Mouse (Mus musculus): Measurements from ENCODE around the gene Slc16a3. TPM values are rescaled to one million over a fixed set of nuclear protein-coding genes. Genes with fewer than 3 reads are reported as not detected.

Slc16a3 gene
- 10.4 and 10.9 TPM in 2 replicates for polyA plus RNA-seq (2015; fragmentation: Nextera tagmentation; extraction: Ambion mirVana)

DNA sequence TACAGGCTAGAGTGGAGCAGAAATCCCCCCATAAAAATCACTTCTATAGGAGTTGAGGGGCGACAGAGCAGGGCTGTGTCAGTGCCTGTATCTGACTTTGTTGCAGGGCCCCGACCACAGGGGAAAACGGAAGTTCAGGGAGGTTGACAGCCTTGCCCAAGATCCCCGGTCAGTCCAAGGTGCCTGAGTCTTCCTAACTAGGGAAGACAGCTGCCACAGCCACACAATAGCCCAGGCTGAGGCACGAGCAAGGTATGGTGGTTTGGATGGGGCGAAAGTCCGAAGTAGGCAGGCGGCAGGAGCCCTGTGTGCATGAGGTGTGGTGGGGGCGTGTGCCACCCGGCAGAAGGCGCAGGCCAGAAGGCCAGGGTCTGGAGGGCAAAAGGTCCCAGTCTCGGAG, at the start of gene Slc16a3:
Slc16a3 (plus strand) TSS at position 153 of the 400 bp plus-strand sequence.
- Histone ChIP-seq H3K4me1 (replicated peaks) (peaks cover 33% of the 10 kb centered on the region), H3K27me3 (peaks cover 33% of the 10 kb centered on the region), H3K9me3 (no peaks in the 10 kb centered on the region), H3K4me2 (peak within 1 kb of the TSS; percentile 66), H3K9ac (peak within 1 kb of the TSS; percentile 19; the same call in 1 of the 2 replicates), H3K4me3 (peak within 1 kb of the TSS; percentile 42), H3K27ac (replicated peaks) (no peak within 1 kb of the TSS), H3K36me3 (no peaks in the 10 kb centered on the region)
- no peak for ATAC-seq (ENCODE audit: low FRiP score, low read depth)
- 28% methylated on average over 12 of the region's 12 CpGs for WGBS

DNA sequence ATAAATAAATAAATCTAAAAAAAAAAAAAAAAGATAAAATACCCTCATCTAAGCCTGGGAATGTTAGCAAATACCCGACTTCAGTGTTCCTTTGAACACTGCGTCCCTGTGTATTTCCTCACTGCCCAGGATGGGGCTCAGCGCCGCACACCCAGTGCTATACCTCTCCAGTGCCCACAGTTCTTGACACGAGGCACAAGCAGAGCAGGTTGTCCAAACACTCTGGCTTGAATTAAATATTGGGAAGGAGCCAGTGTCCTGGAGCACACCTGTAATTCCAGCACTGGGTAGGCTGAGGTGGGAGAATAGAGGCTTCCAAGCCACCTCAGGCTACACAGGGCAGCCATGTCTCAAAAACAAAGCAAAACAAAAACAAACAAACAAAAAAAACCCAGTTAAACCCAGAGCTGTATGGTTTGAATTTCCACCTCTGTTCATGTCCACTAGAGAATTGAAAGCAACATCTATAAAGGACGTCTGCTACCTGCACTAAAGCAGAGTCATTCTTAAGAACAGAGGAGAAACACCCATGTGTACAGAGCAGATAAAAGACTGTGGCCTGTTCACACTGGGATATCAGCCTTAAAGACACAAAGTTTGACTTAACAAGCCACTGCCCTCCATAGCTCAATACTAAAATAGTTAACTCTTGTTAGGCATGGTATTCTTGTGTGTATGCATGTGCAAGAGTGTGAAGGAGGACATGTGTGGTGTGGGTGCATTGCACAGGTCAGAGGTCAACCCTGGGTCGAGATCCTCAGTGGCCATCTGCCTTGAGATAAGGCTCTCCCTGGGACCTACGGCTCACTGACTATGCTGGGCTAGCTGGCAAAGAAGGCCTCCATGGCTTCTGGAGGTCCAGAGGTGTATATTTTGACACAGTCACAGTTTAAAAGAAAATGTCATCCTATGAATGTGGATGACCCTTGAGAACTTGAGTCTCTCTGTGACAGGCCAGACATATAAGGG, 47.7 kb upstream of the Slc16a3 start:
- Histone ChIP-seq H3K9me3 (no peaks in the 10 kb centered on the region), H3K36me3 (peaks cover 26% of the 10 kb centered on the region), H3K4me2 (no peak overlapping the region), H3K4me1 (replicated peaks) (no peaks in the 10 kb centered on the region), H3K4me3 (no peak overlapping the region), H3K9ac (no peak overlapping the region), H3K27me3 (no peaks in the 10 kb centered on the region), H3K27ac (replicated peaks) (no peak overlapping the region)
- no peak for ATAC-seq (ENCODE audit: low FRiP score, low read depth)
- 87% methylated on average over 8 of the region's 8 CpGs for WGBS

DNA sequence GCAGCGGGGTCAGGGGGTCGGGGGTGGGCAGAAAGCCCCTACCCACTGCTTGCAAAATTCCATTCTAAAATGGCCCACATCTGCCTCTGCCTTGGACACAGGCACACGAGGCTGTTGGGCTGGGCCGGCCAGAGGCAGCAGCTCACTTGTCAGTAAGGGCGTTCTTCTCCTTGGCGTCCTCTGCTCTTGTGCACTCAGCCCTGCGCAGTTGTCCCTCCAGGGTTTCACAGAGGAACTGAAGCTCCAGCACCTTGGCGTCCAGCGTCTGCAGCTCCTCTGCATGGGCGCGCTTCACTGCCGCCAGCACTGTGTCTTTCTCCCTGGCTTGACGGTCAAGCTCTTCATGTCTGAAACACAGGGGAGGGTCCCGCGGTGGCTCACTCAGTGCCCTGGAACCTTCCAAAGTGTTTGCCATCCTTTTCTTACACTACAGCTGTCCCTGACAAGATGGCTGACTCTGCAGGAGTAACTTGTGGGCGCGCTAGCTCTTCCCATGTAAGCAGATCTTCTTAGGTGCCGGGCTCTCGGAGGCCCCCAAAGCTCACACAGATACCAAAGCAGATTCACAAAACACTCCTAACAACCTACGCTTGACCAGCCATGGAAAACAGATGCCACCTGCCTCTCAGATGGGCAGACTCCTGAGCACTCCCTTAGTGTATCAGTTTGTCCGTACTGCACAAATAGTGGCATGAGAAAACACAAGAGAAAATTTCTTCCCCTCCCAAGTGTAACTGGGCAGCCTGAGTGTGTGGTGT, 46.4 kb upstream of the Slc16a3 start:
- Histone ChIP-seq H3K27ac (replicated peaks) (no peak overlapping the region), H3K4me2 (no peak overlapping the region), H3K9ac (no peak overlapping the region), H3K36me3 (peaks cover 13% of the 10 kb centered on the region), H3K27me3 (no peaks in the 10 kb centered on the region), H3K4me1 (replicated peaks) (no peaks in the 10 kb centered on the region), H3K4me3 (no peak overlapping the region), H3K9me3 (no peaks in the 10 kb centered on the region)
- 78% methylated on average over 21 of the region's 21 CpGs for WGBS
- ATAC-seq (ENCODE audit: low FRiP score, low read depth): no peak

DNA sequence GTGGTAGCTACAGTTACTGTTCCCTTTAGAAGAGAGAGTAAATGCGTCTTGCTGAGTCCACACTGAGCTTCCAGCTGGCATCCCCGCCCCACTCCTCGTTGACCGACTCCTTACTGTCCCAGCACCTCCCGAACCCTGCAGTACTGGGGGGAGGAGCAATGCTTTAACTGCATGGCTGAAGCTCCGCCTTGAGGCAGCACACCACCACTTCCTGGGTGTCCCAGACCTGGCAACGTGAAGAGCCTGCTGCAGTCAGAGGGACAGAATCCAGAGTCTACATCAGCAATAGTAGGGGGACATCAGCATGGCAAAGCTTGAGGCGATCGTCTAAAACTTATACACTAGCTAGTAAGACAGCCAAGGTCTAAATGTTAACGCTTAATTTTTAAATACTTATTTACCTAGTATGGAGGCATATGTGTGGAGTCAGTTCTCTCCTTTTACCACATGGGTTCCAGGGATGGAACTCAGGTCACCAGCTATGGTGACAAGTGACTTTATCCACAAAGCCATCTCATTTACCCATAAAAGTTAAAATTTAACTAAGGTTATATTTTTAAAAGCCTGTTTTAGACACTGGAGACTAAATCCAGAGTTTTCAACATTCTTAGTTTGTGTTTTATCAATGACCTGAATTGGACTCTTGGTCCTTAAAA, 45.7 kb upstream of the Slc16a3 start:
- Histone ChIP-seq H3K9me3 (no peaks in the 10 kb centered on the region), H3K4me3 (no peak overlapping the region), H3K4me2 (no peak overlapping the region), H3K4me1 (replicated peaks) (no peaks in the 10 kb centered on the region), H3K27ac (replicated peaks) (no peak overlapping the region), H3K27me3 (no peaks in the 10 kb centered on the region), H3K9ac (no peak overlapping the region), H3K36me3 (peaks cover 8% of the 10 kb centered on the region; the same call in 1 of the 2 replicates)
- no peak for ATAC-seq (ENCODE audit: low FRiP score, low read depth)
- 48% methylated on average over 10 of the region's 10 CpGs for WGBS

DNA sequence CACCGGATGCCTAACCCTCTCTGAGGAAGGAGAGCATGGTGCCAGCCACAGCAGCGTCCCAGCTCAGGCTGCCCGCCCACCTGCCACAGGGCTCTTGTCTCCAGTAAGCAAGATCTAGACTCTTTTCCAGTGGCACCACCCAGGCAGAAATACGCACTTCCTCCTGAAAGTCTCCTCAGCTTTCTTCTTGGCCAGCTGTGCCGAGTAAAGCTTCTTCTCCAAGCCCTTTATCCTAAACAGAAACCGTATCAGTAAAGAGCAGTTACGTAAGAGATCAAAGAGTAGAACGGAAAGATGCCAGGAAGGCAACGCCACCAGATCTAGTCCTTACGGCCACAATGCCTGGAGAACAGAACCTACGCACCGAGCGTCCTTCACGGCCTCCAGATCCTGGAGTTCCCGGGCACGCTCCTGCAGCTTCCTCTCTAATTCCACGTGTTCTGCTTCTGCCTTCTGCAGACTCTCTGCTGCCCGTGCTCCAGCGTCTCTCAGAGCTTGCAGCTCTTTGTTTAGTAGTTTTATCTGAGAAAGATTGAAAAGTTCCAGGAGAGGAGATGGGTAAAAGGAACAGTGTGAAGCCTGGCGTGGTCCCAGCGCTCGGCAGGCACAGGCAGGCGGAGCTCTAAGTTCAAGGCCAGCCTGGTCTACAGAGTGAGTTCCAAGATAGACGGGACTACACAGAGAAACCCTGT, 45.0 kb upstream of the Slc16a3 start:
- H3K4me2 ChIP-seq: no peak overlapping the region
- ATAC-seq (ENCODE audit: low FRiP score, low read depth): no peak
- H3K36me3 ChIP-seq: peaks cover 5% of the 10 kb centered on the region; the same call in 1 of the 2 replicates
- H3K9ac ChIP-seq: no peak overlapping the region
- 84% methylated on average over 24 of the region's 24 CpGs for WGBS
- H3K4me3 ChIP-seq: no peak overlapping the region
- H3K4me1 ChIP-seq (replicated peaks): no peaks in the 10 kb centered on the region
- no peak overlapping the region for H3K27ac ChIP-seq (replicated peaks)
- no peaks in the 10 kb centered on the region for H3K27me3 ChIP-seq
- no peaks in the 10 kb centered on the region for H3K9me3 ChIP-seq

DNA sequence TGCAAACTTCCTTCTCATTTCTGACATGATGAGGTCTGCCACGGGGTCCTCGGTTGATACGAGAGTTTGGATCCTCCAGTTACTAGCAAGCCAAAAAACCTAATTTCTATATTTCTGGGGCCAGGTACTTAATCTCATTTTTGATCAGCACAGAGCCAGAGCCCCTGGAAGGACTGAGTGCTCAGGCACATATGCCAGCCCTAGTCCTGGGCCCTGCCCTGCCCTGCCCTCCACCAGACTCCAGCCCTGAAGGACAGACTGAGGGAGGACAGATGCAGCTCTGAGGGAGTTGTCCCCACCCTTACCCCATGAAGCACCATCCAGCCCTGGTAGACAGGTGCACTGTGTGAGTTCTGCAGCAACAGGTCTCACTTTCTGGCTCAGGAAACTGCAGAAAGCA, 43.7 kb upstream of the Slc16a3 start:
- no peak overlapping the region for H3K27ac ChIP-seq (replicated peaks)
- H3K4me1 ChIP-seq (replicated peaks): no peaks in the 10 kb centered on the region
- H3K27me3 ChIP-seq: no peaks in the 10 kb centered on the region
- no peak overlapping the region for H3K4me2 ChIP-seq
- H3K9me3 ChIP-seq: no peaks in the 10 kb centered on the region
- peaks cover 5% of the 10 kb centered on the region; the same call in 1 of the 2 replicates for H3K36me3 ChIP-seq
- ATAC-seq (ENCODE audit: low FRiP score, low read depth): no peak
- WGBS: 96% methylated on average over 3 of the region's 3 CpGs
- no peak overlapping the region for H3K9ac ChIP-seq
- no peak overlapping the region for H3K4me3 ChIP-seq

DNA sequence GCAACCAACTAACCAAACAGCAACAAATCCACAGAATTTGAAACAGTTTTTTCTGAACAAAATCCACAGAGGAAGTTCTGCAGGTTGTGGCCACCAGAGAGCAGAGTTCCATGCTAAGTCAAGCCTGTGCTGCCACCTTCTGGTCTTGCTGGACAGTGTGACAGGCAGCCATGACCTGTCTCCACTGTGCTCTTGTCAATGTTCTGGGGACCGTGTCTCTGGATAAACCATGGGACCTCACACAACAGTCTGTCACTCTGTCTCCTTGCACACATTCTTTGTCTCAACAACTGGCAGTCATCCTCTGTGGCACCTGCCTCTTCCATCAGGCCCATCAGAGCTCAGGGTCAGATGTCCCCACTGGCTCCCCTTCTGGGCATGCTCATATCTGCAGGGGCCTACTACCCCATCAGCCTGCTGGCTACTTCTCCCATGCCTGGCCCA, 42.8 kb upstream of the Slc16a3 start:
- Histone ChIP-seq H3K9me3 (no peaks in the 10 kb centered on the region), H3K36me3 (peaks cover 5% of the 10 kb centered on the region; the same call in 1 of the 2 replicates), H3K9ac (no peak overlapping the region), H3K4me2 (no peak overlapping the region), H3K27me3 (no peaks in the 10 kb centered on the region), H3K27ac (replicated peaks) (no peak overlapping the region), H3K4me3 (no peak overlapping the region), H3K4me1 (replicated peaks) (no peaks in the 10 kb centered on the region)
- WGBS: 18% methylated on average over 1 of the region's 1 CpGs
- ATAC-seq (ENCODE audit: low FRiP score, low read depth): 0 out of 2 replicates have a peak, but pooled peaks have one; percentile 63

DNA sequence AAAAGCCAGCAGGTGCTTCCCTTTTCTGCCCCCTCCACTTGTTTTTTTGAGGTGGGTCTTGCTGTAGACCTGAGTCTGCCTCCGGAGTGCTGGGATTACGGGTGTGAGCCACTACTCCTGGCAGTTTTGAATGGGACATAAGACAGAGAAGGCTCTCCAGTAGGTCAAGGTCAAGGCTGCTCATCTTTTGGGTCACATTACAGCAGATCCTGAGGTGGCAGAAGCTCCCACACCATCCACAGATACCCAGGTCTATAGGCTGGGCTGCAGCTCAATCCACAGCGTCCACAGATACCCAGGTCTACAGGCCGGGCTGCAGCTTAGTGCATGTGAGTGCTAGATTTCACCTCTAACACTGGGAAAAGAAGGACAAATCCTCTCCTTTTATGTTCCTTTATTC, 34.5 kb upstream of the Slc16a3 start:
- WGBS: 98% methylated on average over 4 of the region's 4 CpGs
- no peak for ATAC-seq (ENCODE audit: low FRiP score, low read depth)
- no peaks in the 10 kb centered on the region for H3K4me1 ChIP-seq (replicated peaks)
- H3K36me3 ChIP-seq: peaks cover 21% of the 10 kb centered on the region
- no peaks in the 10 kb centered on the region for H3K27me3 ChIP-seq
- no peak overlapping the region for H3K4me2 ChIP-seq
- H3K9me3 ChIP-seq: no peaks in the 10 kb centered on the region
- no peak overlapping the region for H3K4me3 ChIP-seq
- H3K27ac ChIP-seq (replicated peaks): no peak overlapping the region
- H3K9ac ChIP-seq: no peak overlapping the region

DNA sequence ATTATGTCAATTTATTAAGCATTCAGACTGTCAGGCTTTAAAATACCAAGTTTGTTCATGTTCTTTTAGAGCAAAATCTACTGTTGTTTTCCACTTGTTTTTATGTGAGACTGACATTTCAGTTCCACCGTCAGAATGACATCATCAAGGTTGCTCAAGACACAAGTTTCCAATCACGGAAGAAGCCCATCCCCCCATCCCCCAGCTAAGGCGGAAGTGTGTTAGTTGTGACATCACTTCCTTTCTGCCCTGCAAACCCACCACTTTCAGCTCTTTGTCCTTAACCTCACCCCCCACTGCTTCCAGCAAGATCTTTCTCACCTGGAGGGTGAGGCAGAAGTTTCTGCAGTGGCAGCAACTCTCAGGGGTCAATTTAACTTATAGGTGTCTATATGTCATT, 31.8 kb upstream of the Slc16a3 start:
- Histone ChIP-seq H3K27me3 (no peaks in the 10 kb centered on the region), H3K36me3 (peaks cover 41% of the 10 kb centered on the region), H3K9ac (no peak overlapping the region), H3K4me2 (no peak overlapping the region), H3K4me1 (replicated peaks) (no peaks in the 10 kb centered on the region), H3K4me3 (no peak overlapping the region), H3K27ac (replicated peaks) (no peak overlapping the region), H3K9me3 (no peaks in the 10 kb centered on the region)
- no peak for ATAC-seq (ENCODE audit: low FRiP score, low read depth)
- 79% methylated on average over 3 of the region's 3 CpGs for WGBS

DNA sequence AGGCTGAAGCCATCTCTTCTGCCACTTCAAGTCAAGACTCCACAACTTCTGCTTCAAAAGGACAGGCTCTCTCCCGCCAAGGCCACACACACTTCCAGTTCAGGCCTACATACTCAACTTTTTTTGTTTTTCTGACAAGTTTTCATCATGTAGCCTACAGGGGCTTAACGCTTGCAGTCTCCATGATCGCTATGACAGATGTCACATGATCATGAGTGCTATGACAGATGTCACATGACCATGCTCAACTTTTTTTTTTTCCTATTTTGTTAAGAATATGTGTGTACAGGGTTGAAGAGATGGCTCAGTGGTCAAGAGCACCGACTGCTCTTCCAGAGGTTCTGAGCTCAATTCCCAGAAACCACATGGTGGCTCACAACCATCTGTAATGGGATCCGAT, 30.5 kb upstream of the Slc16a3 start:
- H3K9ac ChIP-seq: no peak overlapping the region
- no peak for ATAC-seq (ENCODE audit: low FRiP score, low read depth)
- no peak overlapping the region for H3K4me3 ChIP-seq
- H3K4me2 ChIP-seq: no peak overlapping the region
- H3K4me1 ChIP-seq (replicated peaks): no peaks in the 10 kb centered on the region
- H3K9me3 ChIP-seq: no peaks in the 10 kb centered on the region
- no peak overlapping the region for H3K27ac ChIP-seq (replicated peaks)
- peaks cover 43% of the 10 kb centered on the region for H3K36me3 ChIP-seq
- 96% methylated on average over 5 of the region's 5 CpGs for WGBS
- H3K27me3 ChIP-seq: no peaks in the 10 kb centered on the region

DNA sequence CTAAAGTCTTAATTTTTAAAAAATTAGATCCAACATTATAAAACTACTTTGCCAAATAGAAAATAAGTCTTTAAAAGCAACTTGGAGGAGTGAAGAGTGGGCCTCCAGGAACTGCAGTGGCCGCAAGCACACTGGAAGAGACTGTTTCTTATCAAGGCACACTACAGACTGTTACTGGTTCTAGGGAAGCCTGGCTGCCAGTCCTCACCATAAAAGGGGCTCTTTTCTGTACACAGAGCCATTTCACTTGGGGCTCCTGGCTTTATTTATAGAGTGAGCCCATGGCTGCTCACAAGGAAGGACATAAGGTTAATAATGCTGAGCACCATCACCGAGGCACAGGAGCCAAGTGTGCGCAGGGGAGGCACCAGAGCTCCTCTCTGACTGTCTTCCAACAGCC, 25.8 kb upstream of the Slc16a3 start:
- ATAC-seq (ENCODE audit: low FRiP score, low read depth): no peak
- H3K36me3 ChIP-seq: peaks cover 35% of the 10 kb centered on the region

More for the DNA sequence above, 25.8 kb upstream of the Slc16a3 start:
- Histone ChIP-seq H3K9me3 (no peaks in the 10 kb centered on the region), H3K27me3 (no peaks in the 10 kb centered on the region), H3K27ac (replicated peaks) (no peak overlapping the region), H3K4me2 (no peak overlapping the region), H3K9ac (no peak overlapping the region), H3K4me1 (replicated peaks) (no peaks in the 10 kb centered on the region), H3K4me3 (no peak overlapping the region)
- WGBS: 98% methylated on average over 3 of the region's 3 CpGs

Data from hindbrain, embryonic 15.5 days (tissue).